ENCODE assay signal across 15 mouse cellular contexts in genomic region chr12:86976511-86977168, GRCm38 (mm10). TPM values are rescaled to one million over a fixed set of nuclear protein-coding genes. Genes with fewer than 3 reads are reported as not detected.
A peak's percentile ranks its signal among the peaks of the same experiment; 100 is the strongest.
DNase-seq lines count a peak whose midpoint lies in the region; ATAC-seq and TF ChIP-seq lines count a peak whose summit lies in the region.
"Had no signal": no experiment of that assay in that cellular context is flagged by ENCODE, and none has a peak within 500 bp of the region (broad histone marks: within the 10 kb centered on the region; RNA-seq: fewer than 3 reads in every experiment).

No protein-coding gene starts in this region.

- no peak overlapping the region for H3K27ac ChIP-seq in liver, adult 2 months (replicated peaks; ENCODE audit: insufficient read depth, low read depth, low read length)
- H3K27ac ChIP-seq in liver, embryonic 12.5 days, result no peak overlapping the region
- H3K27ac ChIP-seq in CH12.LX (ENCODE audit: insufficient read depth, low read depth), result no peak overlapping the region
- H3K27ac ChIP-seq in cortical plate, adult 2 months (ENCODE audit: insufficient read depth, low read length), result no peak overlapping the region
- H3K27ac ChIP-seq: heart, embryonic 13.5 days; hindbrain, embryonic 12.5 days had no signal

- no peaks in the 10 kb centered on the region for H3K36me3 ChIP-seq in liver, adult 2 months (ENCODE audit: control insufficient read depth, insufficient read depth, low read length)
- no peaks in the 10 kb centered on the region for H3K36me3 ChIP-seq in liver, embryonic 12.5 days
- H3K36me3 ChIP-seq in CH12.LX (replicated peaks in 1 of 2; ENCODE audit: control insufficient read depth in 1 of 2, insufficient read depth in 1 of 2, low read length in 1 of 2), result no peaks in the 10 kb centered on the region
- H3K36me3 ChIP-seq: heart, embryonic 13.5 days; hindbrain, embryonic 12.5 days had no signal

- DNase-seq in embryo, embryonic 10 days (ENCODE audit: low spot score), result peak; percentile 32
- DNase-seq in embryo, embryonic 9.5 days (ENCODE audit: extremely low spot score), result no peak
- no peak for DNase-seq in liver, adult 2 months (ENCODE audit: extremely low read depth, low read depth, low spot score)
- DNase-seq in CH12.LX (ENCODE audit: extremely low read depth), result no peak
- DNase-seq in frontal cortex, postnatal 36 days (ENCODE audit: low spot score in 2 of 2), result no peak
- DNase-seq in thymus, postnatal 36 days, result no peak
- DNase-seq: thymus, adult 2 months had no signal

- H3K4me3 ChIP-seq in liver, adult 2 months (ENCODE audit: insufficient read depth, low read depth, low read length), result no peak overlapping the region
- H3K4me3 ChIP-seq in liver, embryonic 12.5 days, result no peak overlapping the region
- no peak overlapping the region for H3K4me3 ChIP-seq in CH12.LX (replicated peaks in 1 of 3; ENCODE audit: low read depth in 2 of 3, low read length in 2 of 3, poor library complexity in 1 of 3)
- no peak overlapping the region for H3K4me3 ChIP-seq in cortical plate, adult 2 months (ENCODE audit: insufficient read depth, low read length)
- H3K4me3 ChIP-seq: erythroblast, embryonic 14.5 days; heart, embryonic 13.5 days; hindbrain, embryonic 12.5 days had no signal

- TF ChIP-seq RAD21 in CH12.LX (IDR thresholded peaks at IDR 0.05; ENCODE audit: low read depth, low read length), result peak; percentile 62

- TF ChIP-seq CTCF in liver, adult 2 months (IDR thresholded peaks at IDR 0.05; ENCODE audit: low read depth, low read length), result 0 out of 2 replicates have a peak, but pooled peaks have one; percentile 3
- peak; percentile 26 to 72; a peak in 2 of 4 replicates for TF ChIP-seq CTCF in CH12.LX (conservative IDR thresholded peaks at IDR 0.05 in 1 of 2, IDR thresholded peaks at IDR 0.05 in 1 of 2; ENCODE audit: low read depth in 2 of 2, low read length in 2 of 2)
- TF ChIP-seq CTCF in cortical plate, adult 2 months (IDR thresholded peaks at IDR 0.05; ENCODE audit: extremely low read depth, insufficient read depth, low read length), result peak; percentile 21

- in situ Hi-C loops in CH12.LX (cut with MboI; ENCODE audit: low pct_ligation_motif_present, low pct_unique_long_range_greater_than_20kb, low sequenced_read_pairs), result no loop called here

- no peaks in the 10 kb centered on the region for H3K27me3 ChIP-seq in liver, adult 2 months (ENCODE audit: control insufficient read depth, insufficient read depth, low read length)
- peaks cover 58% of the 10 kb centered on the region for H3K27me3 ChIP-seq in liver, embryonic 12.5 days (replicated peaks)
- peaks cover 38% of the 10 kb centered on the region for H3K27me3 ChIP-seq in CH12.LX (replicated peaks)

- no peak overlapping the region for H3K4me2 ChIP-seq in liver, embryonic 12.5 days
- no peak overlapping the region for H3K4me2 ChIP-seq in CH12.LX (ENCODE audit: insufficient read depth, low read depth, poor library complexity, severe bottlenecking)
- H3K4me2 ChIP-seq: heart, embryonic 13.5 days; hindbrain, embryonic 12.5 days had no signal

- TF ChIP-seq EP300 in CH12.LX (IDR thresholded peaks at IDR 0.05; ENCODE audit: low read length), result no peak

- no peak overlapping the region for H3K9ac ChIP-seq in liver, adult 2 months (ENCODE audit: low read depth, low read length)
- H3K9ac ChIP-seq in liver, embryonic 12.5 days, result no peak overlapping the region
- H3K9ac ChIP-seq in CH12.LX (ENCODE audit: insufficient read depth, low read depth), result no peak overlapping the region
- H3K9ac ChIP-seq: heart, embryonic 13.5 days; hindbrain, embryonic 12.5 days had no signal

- ATAC-seq in liver, embryonic 12.5 days, result no peak

- H3K9me3 ChIP-seq in liver, embryonic 12.5 days (replicated peaks), result no peaks in the 10 kb centered on the region
- no peaks in the 10 kb centered on the region for H3K9me3 ChIP-seq in CH12.LX (replicated peaks; ENCODE audit: low read length)
- H3K9me3 ChIP-seq: heart, embryonic 13.5 days; hindbrain, embryonic 12.5 days had no signal

- WGBS in liver, adult 2 months, result 63% methylated on average over 6 of the region's 6 CpGs
- 42% methylated on average over 6 of the region's 6 CpGs for WGBS in liver, embryonic 12.5 days (ENCODE audit: insufficient replicate concordance)

- no peak for TF ChIP-seq POLR2A in liver, adult 2 months (IDR thresholded peaks at IDR 0.05; ENCODE audit: extremely low read depth, insufficient read depth, low read length)
- TF ChIP-seq POLR2A in CH12.LX (IDR thresholded peaks at IDR 0.05; ENCODE audit: low read depth, low read length), result no peak
- no peak for TF ChIP-seq POLR2A in cortical plate, adult 2 months (IDR thresholded peaks at IDR 0.05; ENCODE audit: extremely low read depth, insufficient read depth, low read length)

- no peaks in the 10 kb centered on the region for H3K79me2 ChIP-seq in liver, adult 2 months (ENCODE audit: control insufficient read depth, insufficient read depth, low read length)
- H3K79me2 ChIP-seq in CH12.LX (replicated peaks; ENCODE audit: control insufficient read depth, extremely low read depth, insufficient read depth, poor library complexity, severe bottlenecking), result no peaks in the 10 kb centered on the region

- 0 out of 2 replicates have a peak, but pooled peaks cover 3% of the 10 kb centered on the region for H3K4me1 ChIP-seq in liver, adult 2 months (ENCODE audit: control insufficient read depth, insufficient read depth, low read length)
- peaks cover 20% of the 10 kb centered on the region for H3K4me1 ChIP-seq in liver, embryonic 12.5 days
- peaks cover 0 to 8% of the 10 kb centered on the region in 2 experiments; a peak in 2 of 4 replicates for H3K4me1 ChIP-seq in CH12.LX (ENCODE audit: control insufficient read depth in 1 of 2, insufficient read depth in 2 of 2)
- peaks cover 11% of the 10 kb centered on the region for H3K4me1 ChIP-seq in cortical plate, adult 2 months (ENCODE audit: control insufficient read depth, insufficient read depth, low read length)

- dilution Hi-C loops in CH12.LX (cut with MboI; ENCODE audit: extremely low pct_ligation_motif_present, extremely low pct_unique_long_range_greater_than_20kb, low sequenced_read_pairs), result no loop called here

TF ChIP-seq in CH12.LX, 34 proteins besides CTCF, POLR2A, EP300 and RAD21:
- TF ChIP-seq RCOR1 (conservative IDR thresholded peaks at IDR 0.05; ENCODE audit: low read depth, low read length) (no peak), ELF1 (IDR thresholded peaks at IDR 0.05; ENCODE audit: low read depth, low read length) (no peak), UBTF (IDR thresholded peaks at IDR 0.05; ENCODE audit: low read depth, low read length) (no peak), NRF1 (IDR thresholded peaks at IDR 0.05; ENCODE audit: low read depth, low read length) (no peak), SMC3 (IDR thresholded peaks at IDR 0.05; ENCODE audit: low read depth, low read length) (peak; percentile 52)

RNA-seq across cellular contexts. Expression of gene Zdhhc22, which starts 13.6 kb away (rescaled TPM):
- total RNA-seq in liver, adult 2 months (2014; rRNA removed), result not detected in 2 replicates
- polyA plus RNA-seq in liver, adult 2 months (2012; rRNA removed), result not detected in 2 replicates
- not detected in 2 replicates for polyA plus RNA-seq in liver, embryonic 12.5 days (2016; fragmentation: Nextera tagmentation; extraction: Ambion mirVana)
- total RNA-seq in CH12.LX (2012; rRNA removed) (not detected in 2 replicates), CH12.LX (2014; rRNA removed) (not detected in 2 replicates)
- not detected in 2 replicates for polyA plus RNA-seq in CH12.LX (2012; ENCODE audit: insufficient read length, low read depth)
- 61.1 and 65.1 TPM in 2 replicates for polyA plus RNA-seq in cortical plate, adult 2 months (2012; rRNA removed)
- total RNA-seq: gastrocnemius, adult 18-20 months; megakaryocyte progenitor cell, adult 5-6 weeks had no signal
- polyA plus RNA-seq: erythroblast, embryonic 14.5 days; kidney, embryonic 14.5 days had no signal

RNA-seq across cellular contexts. Expression of gene Cipc, which starts 29.8 kb away (rescaled TPM):
- 15.7 and 26.4 TPM in 2 replicates for total RNA-seq in liver, adult 2 months (2014; rRNA removed)
- 28.4 and 36.0 TPM in 2 replicates for polyA plus RNA-seq in liver, adult 2 months (2012; rRNA removed)
- polyA plus RNA-seq in liver, embryonic 12.5 days (2016; fragmentation: Nextera tagmentation; extraction: Ambion mirVana), result 18.0 and 19.2 TPM in 2 replicates
- 18.7 and 19.6 TPM in 2 replicates for total RNA-seq in CH12.LX (2012; rRNA removed)
- 15.7 and 16.7 TPM in 2 replicates for total RNA-seq in CH12.LX (2014; rRNA removed)
- 17.5 and 20.5 TPM in 2 replicates for polyA plus RNA-seq in CH12.LX (2012; ENCODE audit: insufficient read length, low read depth)
- polyA plus RNA-seq in cortical plate, adult 2 months (2012; rRNA removed), result 83.7 and 84.4 TPM in 2 replicates

RNA-seq across cellular contexts. Expression of gene Tmem63c, which starts 44.5 kb away (rescaled TPM):
- not detected in 2 replicates for total RNA-seq in liver, adult 2 months (2014; rRNA removed)
- polyA plus RNA-seq in liver, adult 2 months (2012; rRNA removed), result not detected in 2 replicates
- not detected in 2 replicates for polyA plus RNA-seq in liver, embryonic 12.5 days (2016; fragmentation: Nextera tagmentation; extraction: Ambion mirVana)
- 0.04 and 0.08 TPM in 2 replicates for total RNA-seq in CH12.LX (2012; rRNA removed)
- 0.11 and 0.23 TPM in 2 replicates for total RNA-seq in CH12.LX (2014; rRNA removed)
- 0.34 and 0.53 TPM in 2 replicates for polyA plus RNA-seq in CH12.LX (2012; ENCODE audit: insufficient read length, low read depth)
- 39.0 and 41.3 TPM in 2 replicates for polyA plus RNA-seq in cortical plate, adult 2 months (2012; rRNA removed)
- total RNA-seq: gastrocnemius, adult 18-20 months; megakaryocyte progenitor cell, adult 5-6 weeks had no signal
- polyA plus RNA-seq: erythroblast, embryonic 14.5 days; heart, embryonic 13.5 days had no signal

Comparison
In these comparisons a context has a peak if more than half of its experiments do, and no peak if none do; other contexts are left out.
1. RNA of gene Zdhhc22, which starts 13.6 kb away (polyA plus RNA-seq): 61.1 to 65.1 TPM in cortical plate, adult 2 months; not detected in CH12.LX, not detected in liver, adult 2 months and not detected in liver, embryonic 12.5 days; every median in the first group is over 10 times any median in the second.
2. RNA of gene Tmem63c, which starts 44.5 kb away (polyA plus RNA-seq): 39.0 to 41.3 TPM in cortical plate, adult 2 months; 0.34 to 0.53 TPM in CH12.LX, not detected in liver, embryonic 12.5 days and not detected in liver, adult 2 months; every median in the first group is over 10 times any median in the second.
3. Peak in every context shown above with its lines, with median percentiles within 50 percentile points of each other: CTCF ChIP-seq.